Mouse (Mus musculus) myocyte (in vitro differentiated cells): Measurements from ENCODE around the gene Top2a.

Experiments used
- E2F4 ChIP-seq: IDR thresholded peaks from one replicate; pipeline ENCODE4 v1.6.1; 2011; ENCODE audit warnings: mild to moderate bottlenecking, control low read depth, moderate library complexity; ENCODE audit not compliant: insufficient read depth
- MAX ChIP-seq: IDR thresholded peaks from one replicate; pipeline ENCODE4 v1.6.1; 2011; ENCODE audit warnings: low read depth, mild to moderate bottlenecking, control low read depth
- MYOG ChIP-seq, 3 experiments: IDR thresholded peaks; one replicate each; pipeline ENCODE4 v1.6.1; 2011; ENCODE audit warnings: control low read depth in 2 of 3, low read depth in 2 of 3, mild to moderate bottlenecking in 2 of 3; ENCODE audit not compliant: insufficient read length in 2 of 3, control insufficient read depth in 1 of 3, insufficient read depth in 1 of 3
- POLR2A ChIP-seq: IDR thresholded peaks from one replicate; pipeline ENCODE4 v1.6.1; 2011; ENCODE audit warnings: low read depth, mild to moderate bottlenecking, control low read depth, moderate library complexity; ENCODE audit not compliant: insufficient read length
- REST ChIP-seq: IDR thresholded peaks from one replicate; pipeline ENCODE4 v1.6.1; 2011; ENCODE audit warnings: mild to moderate bottlenecking, control low read depth, moderate library complexity; ENCODE audit not compliant: insufficient read depth, insufficient read length
- TCF12 ChIP-seq: IDR thresholded peaks from one replicate; pipeline ENCODE4 v1.6.1; 2011; ENCODE audit warnings: mild to moderate bottlenecking, control low read depth; ENCODE audit not compliant: poor library complexity, insufficient read depth, severe bottlenecking
- USF1 ChIP-seq: IDR thresholded peaks from one replicate; pipeline ENCODE4 v1.6.1; 2011; ENCODE audit warnings: low read depth, mild to moderate bottlenecking, control low read depth, moderate library complexity

GRCm38 (mm10) chr11:98982773-98983133 is 41.2 kb downstream of the Top2a start, which contains the start of gene Gjd3:
- TF ChIP-seq E2F4, result no peak
- no peak for TF ChIP-seq POLR2A
- TF ChIP-seq MYOG (IDR thresholded peaks at IDR 0.05; ENCODE audit: control insufficient read depth in 1 of 3, insufficient read depth in 1 of 3, insufficient read length in 2 of 3, low read depth in 2 of 3), result no peak
- TF ChIP-seq USF1, result no peak
- no peak for TF ChIP-seq REST
- no peak for TF ChIP-seq TCF12
- no peak for TF ChIP-seq MAX
